Mouse (Mus musculus) MEL (cell line): ENCODE data around the gene Evl. TPM values are rescaled to one million over a fixed set of nuclear protein-coding genes. Genes with fewer than 3 reads are reported as not detected.

Source experiments
- DNase-seq: peaks from one replicate; pipeline ENCODE4 v3.0.0; 2011; ENCODE audit warnings: low read depth, low spot score
- H3K27ac ChIP-seq: 2 replicates; pipeline ENCODE4 v1.5.1; 2012; ENCODE audit warnings: low read depth, mild to moderate bottlenecking, control low read depth, low read length, moderate library complexity; ENCODE audit not compliant: control insufficient read depth
- H3K27me3 ChIP-seq, 2 experiments: fragments of 150-350 bp in 1 of 2; sonication (generic) in 1 of 2; 2 replicates each; pipeline ENCODE4 v1.6.1; 2012; ENCODE audit warnings: low read length in 2 of 2, mild to moderate bottlenecking in 2 of 2, improper control_type of control experiment in 1 of 2, moderate library complexity in 1 of 2; ENCODE audit not compliant: insufficient read depth in 2 of 2, control insufficient read depth in 1 of 2
- H3K36me3 ChIP-seq, 2 experiments: 2 replicates each; pipeline ENCODE4 v1.6.1; 2012 to 2014; ENCODE audit warnings: low read length in 2 of 2, improper control_type of control experiment in 1 of 2, inconsistent platforms in 1 of 2, mild to moderate bottlenecking in 1 of 2; ENCODE audit not compliant: insufficient read depth in 2 of 2, control insufficient read depth in 1 of 2
- H3K4me1 ChIP-seq, 2 experiments: fragments of 150-350 bp in 1 of 2; sonication (generic) in 1 of 2; 2 replicates each; pipeline ENCODE4 v1.6.1; 2012; ENCODE audit warnings: low read length in 2 of 2, improper control_type of control experiment in 1 of 2, mild to moderate bottlenecking in 1 of 2; ENCODE audit not compliant: insufficient read depth in 2 of 2, control insufficient read depth in 1 of 2
- H3K4me3 ChIP-seq, 2 experiments: fragments of 150-350 bp in 1 of 2; sonication (generic) in 1 of 2; 2 replicates each; pipeline ENCODE4 v1.5.1; 2012; ENCODE audit warnings: low read depth in 2 of 2, low read length in 2 of 2, mild to moderate bottlenecking in 2 of 2, moderate library complexity in 2 of 2, control low read depth in 1 of 2, improper control_type of control experiment in 1 of 2; ENCODE audit not compliant: control insufficient read depth in 1 of 2, insufficient read depth in 1 of 2
- H3K79me2 ChIP-seq: 2 replicates; pipeline ENCODE4 v1.6.1; 2012; ENCODE audit warnings: mild to moderate bottlenecking, low read length, moderate library complexity; ENCODE audit not compliant: control insufficient read depth, poor library complexity, insufficient read depth
- H3K9ac ChIP-seq: 2 replicates; pipeline ENCODE4 v1.6.1; 2012; ENCODE audit warnings: low read depth, mild to moderate bottlenecking, control low read depth, low read length, moderate library complexity; ENCODE audit not compliant: control insufficient read depth, poor library complexity, severe bottlenecking
- H3K9me3 ChIP-seq: fragments of 150-350 bp; sonication (generic); replicated peaks from 2 replicates; pipeline ENCODE4 v1.6.1; 2012; ENCODE audit warnings: mild to moderate bottlenecking, low read length, improper control_type of control experiment, moderate library complexity; ENCODE audit not compliant: insufficient read depth
- BHLHE40 ChIP-seq: IDR thresholded peaks from 2 replicates; pipeline ENCODE4 v1.6.1; 2012; ENCODE audit warnings: low read depth, mild to moderate bottlenecking, inconsistent platforms, low read length, improper control_type of control experiment, borderline replicate concordance
- E2F4 ChIP-seq: IDR thresholded peaks from 2 replicates; pipeline ENCODE4 v1.6.1; 2011; ENCODE audit warnings: low read depth, low read length, improper control_type of control experiment, borderline replicate concordance
- EP300 ChIP-seq, 2 experiments: IDR thresholded peaks; 2 replicates each; pipeline ENCODE4 v1.6.1; 2011; ENCODE audit warnings: improper control_type of control experiment in 2 of 2, low read length in 2 of 2, low read depth in 1 of 2, mild to moderate bottlenecking in 1 of 2
- GABPA ChIP-seq: IDR thresholded peaks from 2 replicates; pipeline ENCODE4 v1.6.1; 2012; ENCODE audit warnings: low read depth, mild to moderate bottlenecking, inconsistent platforms, low read length, improper control_type of control experiment, moderate library complexity
- GATA1 ChIP-seq: IDR thresholded peaks from 2 replicates; pipeline ENCODE4 v1.6.1; 2011; ENCODE audit warnings: low read depth, low read length, improper control_type of control experiment
- HCFC1 ChIP-seq: IDR thresholded peaks from 2 replicates; pipeline ENCODE4 v1.6.1; 2012; ENCODE audit warnings: low read depth, mild to moderate bottlenecking, inconsistent platforms, low read length, improper control_type of control experiment, moderate library complexity
- KAT2A ChIP-seq: conservative IDR thresholded peaks from 2 replicates; pipeline ENCODE4 v1.6.1; 2012; ENCODE audit warnings: low read depth, low read length, improper control_type of control experiment, inconsistent platforms
- MAFK ChIP-seq: IDR thresholded peaks from 2 replicates; pipeline ENCODE4 v1.6.1; 2011; ENCODE audit warnings: low read depth, mild to moderate bottlenecking, low read length, improper control_type of control experiment, borderline replicate concordance
- MAX ChIP-seq: IDR thresholded peaks from 2 replicates; pipeline ENCODE4 v1.6.1; 2011; ENCODE audit warnings: low read length, improper control_type of control experiment
- MYC ChIP-seq: IDR thresholded peaks from 2 replicates; pipeline ENCODE4 v1.6.1; 2011; ENCODE audit warnings: low read depth, mild to moderate bottlenecking, low read length, improper control_type of control experiment, moderate library complexity
- NRF1 ChIP-seq: IDR thresholded peaks from 2 replicates; pipeline ENCODE4 v1.6.1; 2014; ENCODE audit warnings: low read depth, mild to moderate bottlenecking, inconsistent platforms, low read length, improper control_type of control experiment, moderate library complexity; ENCODE audit not compliant: poor library complexity, insufficient read depth, severe bottlenecking
- POLR2A ChIP-seq, 2 experiments: IDR thresholded peaks; 2 replicates each; pipeline ENCODE4 v1.6.1; 2011 to 2012; ENCODE audit warnings: low read length in 2 of 2, mild to moderate bottlenecking in 2 of 2, control low read depth in 1 of 2, improper control_type of control experiment in 1 of 2, low read depth in 1 of 2, moderate library complexity in 1 of 2; ENCODE audit not compliant: control insufficient read depth in 1 of 2, insufficient read depth in 1 of 2, poor library complexity in 1 of 2
- POLR2AphosphoS2 ChIP-seq: IDR thresholded peaks from 2 replicates; pipeline ENCODE4 v1.6.1; 2011; ENCODE audit warnings: low read length, improper control_type of control experiment
- POLR2AphosphoS5 ChIP-seq: IDR thresholded peaks from 2 replicates; pipeline ENCODE4 v1.6.1; 2012; ENCODE audit warnings: low read depth, borderline replicate concordance, mild to moderate bottlenecking, inconsistent platforms, low read length, moderate library complexity, mixed read lengths
- RAD21 ChIP-seq: IDR thresholded peaks from 2 replicates; pipeline ENCODE4 v1.6.1; 2011; ENCODE audit warnings: mild to moderate bottlenecking, low read depth, low read length, improper control_type of control experiment
- RCOR1 ChIP-seq: IDR thresholded peaks from 2 replicates; pipeline ENCODE4 v1.6.1; 2012; ENCODE audit warnings: low read depth, mild to moderate bottlenecking, inconsistent platforms, low read length, improper control_type of control experiment
- SIN3A ChIP-seq: IDR thresholded peaks from 2 replicates; pipeline ENCODE4 v1.6.1; 2012; ENCODE audit warnings: low read length, improper control_type of control experiment, inconsistent platforms
- SMC3 ChIP-seq: IDR thresholded peaks from 2 replicates; pipeline ENCODE4 v1.6.1; 2011; ENCODE audit warnings: low read depth, low read length, improper control_type of control experiment
- TAL1 ChIP-seq: IDR thresholded peaks from 2 replicates; pipeline ENCODE4 v1.6.1; 2012; ENCODE audit warnings: mild to moderate bottlenecking, inconsistent platforms, low read length, moderate library complexity, mixed read lengths
- TCF12 ChIP-seq: IDR thresholded peaks from 2 replicates; pipeline ENCODE4 v1.6.1; 2014; ENCODE audit warnings: low read depth, mild to moderate bottlenecking, inconsistent platforms, low read length, improper control_type of control experiment, moderate library complexity
- UBTF ChIP-seq: IDR thresholded peaks from 2 replicates; pipeline ENCODE4 v1.6.1; 2012; ENCODE audit warnings: low read depth, mild to moderate bottlenecking, inconsistent platforms, low read length, improper control_type of control experiment, moderate library complexity, borderline replicate concordance; ENCODE audit not compliant: insufficient read depth
- USF1 ChIP-seq: IDR thresholded peaks from 2 replicates; pipeline ENCODE4 v1.6.1; 2014; ENCODE audit warnings: low read depth, mild to moderate bottlenecking, inconsistent platforms, low read length, improper control_type of control experiment, moderate library complexity
- USF2 ChIP-seq, 2 experiments: IDR thresholded peaks; 2 replicates each; pipeline ENCODE4 v1.6.1; 2011 to 2012; ENCODE audit warnings: improper control_type of control experiment in 2 of 2, low read length in 2 of 2, borderline replicate concordance in 1 of 2, inconsistent platforms in 1 of 2, low read depth in 1 of 2, mild to moderate bottlenecking in 1 of 2; ENCODE audit not compliant: insufficient read depth in 1 of 2
- ZC3H11A ChIP-seq: IDR thresholded peaks from 2 replicates; pipeline ENCODE4 v1.6.1; 2012; ENCODE audit warnings: low read depth, mild to moderate bottlenecking, inconsistent platforms, low read length, improper control_type of control experiment
- ZMIZ1 ChIP-seq: IDR thresholded peaks from 2 replicates; pipeline ENCODE4 v1.6.1; 2012; ENCODE audit warnings: low read depth, mild to moderate bottlenecking, inconsistent platforms, low read length, improper control_type of control experiment, moderate library complexity
- ZNF384 ChIP-seq: IDR thresholded peaks from 2 replicates; pipeline ENCODE4 v1.6.1; 2012; ENCODE audit warnings: low read depth, mild to moderate bottlenecking, inconsistent platforms, low read length, improper control_type of control experiment
- polyA plus RNA-seq, 2 experiments: library from polyadenylated mRNA; stranded (reverse) in 1 of 2; unstranded in 1 of 2; fragments of >175 nt in 1 of 2; fragments of >200 nt in 1 of 2; gene quantifications; 2 replicates each; pipeline versions ENCODE4 v1.2.1 to v1.2.4; 2012; ENCODE audit warnings: low replicate concordance in 2 of 2, low read depth in 1 of 2; ENCODE audit not compliant: insufficient read length in 2 of 2, insufficient read depth in 1 of 2, missing spikeins in 1 of 2
- total RNA-seq: library from RNA; depleted of rRNA; stranded (reverse); fragments of 300-350 nt; gene quantifications from 2 replicates; pipeline ENCODE4 v1.2.3, GENCODE M21; 2012

Evl gene
- total and polyA plus RNA-seq, 3 experiments = not detected

GRCm38 (mm10) chr12:108686926-108687325, 132.4 kb downstream of the Evl start:
- H3K79me2 ChIP-seq = no peaks in the 10 kb centered on the region
- H3K36me3 ChIP-seq = no peaks in the 10 kb centered on the region
- no peak overlapping the region for H3K27ac ChIP-seq
- no peaks in the 10 kb centered on the region for H3K4me1 ChIP-seq
- no peaks in the 10 kb centered on the region for H3K27me3 ChIP-seq
- no peaks in the 10 kb centered on the region for H3K9me3 ChIP-seq
- no peak overlapping the region for H3K9ac ChIP-seq
- H3K4me3 ChIP-seq = no peak overlapping the region
- DNase-seq = no peak
- TF ChIP-seq MYC (no peak), HCFC1 (no peak), ZMIZ1 (no peak), BHLHE40 (no peak), E2F4 (no peak), SMC3 (no peak), UBTF (no peak), SIN3A (no peak), GATA1 (no peak), ZNF384 (no peak), USF1 (no peak), MAX (no peak), KAT2A (no peak), POLR2AphosphoS5 (no peak), POLR2AphosphoS2 (no peak), GABPA (no peak), POLR2A (IDR thresholded peaks at IDR 0.05; ENCODE audit: control insufficient read depth in 1 of 2, insufficient read depth in 1 of 2, low read depth in 1 of 2, low read length in 2 of 2, poor library complexity in 1 of 2) (no peak), TCF12 (no peak), RAD21 (no peak), EP300 (IDR thresholded peaks at IDR 0.05; ENCODE audit: low read depth in 1 of 2, low read length in 2 of 2) (no peak)

- Histone ChIP-seq H3K9me3 (no peaks in the 10 kb centered on the region), H3K4me1 (no peaks in the 10 kb centered on the region), H3K79me2 (no peaks in the 10 kb centered on the region), H3K27me3 (no peaks in the 10 kb centered on the region), H3K4me3 (no peak overlapping the region), H3K9ac (no peak overlapping the region), H3K27ac (no peak overlapping the region), H3K36me3 (no peaks in the 10 kb centered on the region)
- no peak for DNase-seq
- no peak for TF ChIP-seq TAL1
- TF ChIP-seq GATA1 = no peak
- no peak for TF ChIP-seq MAFK
- no peak for TF ChIP-seq ZC3H11A
- no peak for TF ChIP-seq NRF1
- TF ChIP-seq RCOR1 = no peak
- TF ChIP-seq SMC3 = no peak
- no peak for TF ChIP-seq USF2 (IDR thresholded peaks at IDR 0.05; ENCODE audit: borderline replicate concordance in 1 of 2, insufficient read depth in 1 of 2, low read depth in 1 of 2, low read length in 2 of 2)
Observed at GRCm38 (mm10) chr12:108689167-108689566, 134.6 kb downstream of the Evl start.
